Mouse (Mus musculus) CH12.LX (cell line): ENCODE measurements at regions not wholly inside any gene's neighbourhood (a gene's known extent, or its start where the extent isn't known, plus 50 kb on each side); places are given as distances from the start of the nearest gene placed in this dataset.
A peak's percentile ranks its signal among the peaks of the same experiment; 100 is the strongest.

Experiments
- DNase-seq: peaks from one replicate; pipeline ENCODE4 v3.0.0-alpha.2; 2013; ENCODE audit errors: extremely low read depth
- H3K27ac ChIP-seq: 2 replicates; pipeline ENCODE4 v1.5.1; 2012; ENCODE audit warnings: low read depth, mild to moderate bottlenecking, control low read depth, moderate library complexity; ENCODE audit not compliant: insufficient read depth
- H3K27me3 ChIP-seq: replicated peaks from 2 replicates; pipeline ENCODE3; 2012; ENCODE audit warnings: inconsistent platforms
- H3K36me3 ChIP-seq, 2 experiments: replicated peaks in 1 of 2; 2 replicates each; pipeline versions ENCODE3 to v1.6.1; 2012; ENCODE audit warnings: inconsistent platforms in 1 of 2, low read length in 1 of 2, mild to moderate bottlenecking in 1 of 2, mixed read lengths in 1 of 2, moderate library complexity in 1 of 2; ENCODE audit not compliant: control insufficient read depth in 1 of 2, insufficient read depth in 1 of 2
- H3K4me1 ChIP-seq, 2 experiments: 2 replicates each; pipeline ENCODE4 v1.6.1; 2012; ENCODE audit warnings: inconsistent platforms in 1 of 2, moderate library complexity in 1 of 2; ENCODE audit not compliant: insufficient read depth in 2 of 2, control insufficient read depth in 1 of 2
- H3K4me2 ChIP-seq: 2 replicates; pipeline ENCODE4 v1.6.1; 2012; ENCODE audit warnings: low read depth, mild to moderate bottlenecking, control low read depth; ENCODE audit not compliant: poor library complexity, insufficient read depth, severe bottlenecking
- H3K4me3 ChIP-seq, 3 experiments: fragments of 150-350 bp in 1 of 3; sonication (generic) in 1 of 3; replicated peaks in 1 of 3; 2 replicates each; pipeline versions ENCODE3 to v1.5.1; 2011 to 2012; ENCODE audit warnings: low read depth in 2 of 3, low read length in 2 of 3, mild to moderate bottlenecking in 2 of 3, moderate library complexity in 2 of 3, control low read depth in 1 of 3, improper control_type of control experiment in 1 of 3, inconsistent platforms in 1 of 3, mixed read lengths in 1 of 3; ENCODE audit not compliant: poor library complexity in 1 of 3
- H3K79me2 ChIP-seq: replicated peaks from 2 replicates; pipeline ENCODE4 v1.6.1; 2012; ENCODE audit warnings: mild to moderate bottlenecking, moderate library complexity; ENCODE audit not compliant: control insufficient read depth, poor library complexity, insufficient read depth, severe bottlenecking; ENCODE audit errors: extremely low read depth
- H3K9ac ChIP-seq: 2 replicates; pipeline ENCODE4 v1.6.1; 2012; ENCODE audit warnings: low read depth, mild to moderate bottlenecking, control low read depth, moderate library complexity; ENCODE audit not compliant: insufficient read depth
- H3K9me3 ChIP-seq: replicated peaks from 2 replicates; pipeline ENCODE3; 2012; ENCODE audit warnings: low read length, inconsistent platforms, mixed read lengths
- CHD2 ChIP-seq: IDR thresholded peaks from 2 replicates; pipeline ENCODE4 v1.6.1; 2011; ENCODE audit warnings: low read length, improper control_type of control experiment
- CTCF ChIP-seq, 2 experiments: IDR thresholded peaks in 1 of 2; conservative IDR thresholded peaks in 1 of 2; 2 replicates each; pipeline ENCODE4 v1.5.1; 2011 to 2012; ENCODE audit warnings: low read depth in 2 of 2, low read length in 2 of 2, improper control_type of control experiment in 1 of 2, inconsistent platforms in 1 of 2, mild to moderate bottlenecking in 1 of 2, moderate library complexity in 1 of 2
- EP300 ChIP-seq: IDR thresholded peaks from 2 replicates; pipeline ENCODE4 v1.6.1; 2011; ENCODE audit warnings: low read length, improper control_type of control experiment
- ETS1 ChIP-seq: conservative IDR thresholded peaks from 2 replicates; pipeline ENCODE4 v1.6.1; 2012; ENCODE audit warnings: low read depth, mild to moderate bottlenecking, inconsistent platforms, low read length, improper control_type of control experiment, moderate library complexity
- HCFC1 ChIP-seq: IDR thresholded peaks from 2 replicates; pipeline ENCODE4 v1.6.1; 2012; ENCODE audit warnings: low read depth, mild to moderate bottlenecking, inconsistent platforms, low read length, improper control_type of control experiment
- IRF4 ChIP-seq: IDR thresholded peaks from 2 replicates; pipeline ENCODE4 v1.6.1; 2014; ENCODE audit warnings: low read depth, mild to moderate bottlenecking, inconsistent platforms, low read length, improper control_type of control experiment
- JUND ChIP-seq: conservative IDR thresholded peaks from 2 replicates; pipeline ENCODE4 v1.6.1; 2011; ENCODE audit warnings: low read depth, low read length, improper control_type of control experiment
- KAT2A ChIP-seq: IDR thresholded peaks from 2 replicates; pipeline ENCODE4 v1.6.1; 2012; ENCODE audit warnings: low read length, improper control_type of control experiment, inconsistent platforms; ENCODE audit not compliant: insufficient replicate concordance
- MAX ChIP-seq: IDR thresholded peaks from 2 replicates; pipeline ENCODE4 v1.6.1; 2011; ENCODE audit warnings: low read length, improper control_type of control experiment
- MXI1 ChIP-seq: IDR thresholded peaks from 2 replicates; pipeline ENCODE4 v1.6.1; 2011; ENCODE audit warnings: mild to moderate bottlenecking, low read depth, low read length, improper control_type of control experiment
- NELFE ChIP-seq: IDR thresholded peaks from 2 replicates; pipeline ENCODE4 v1.6.1; 2011; ENCODE audit warnings: low read depth, low read length, improper control_type of control experiment
- POLR2AphosphoS2 ChIP-seq: IDR thresholded peaks from 2 replicates; pipeline ENCODE4 v1.6.1; 2011; ENCODE audit warnings: low read depth, low read length, improper control_type of control experiment
- RAD21 ChIP-seq: IDR thresholded peaks from 2 replicates; pipeline ENCODE4 v1.6.1; 2011; ENCODE audit warnings: low read depth, mild to moderate bottlenecking, low read length, improper control_type of control experiment, moderate library complexity
- RCOR1 ChIP-seq: conservative IDR thresholded peaks from 2 replicates; pipeline ENCODE4 v1.6.1; 2012; ENCODE audit warnings: low read depth, mild to moderate bottlenecking, inconsistent platforms, low read length, improper control_type of control experiment
- SIN3A ChIP-seq: IDR thresholded peaks from 2 replicates; pipeline ENCODE4 v1.6.1; 2012; ENCODE audit warnings: low read length, improper control_type of control experiment, inconsistent platforms
- SMC3 ChIP-seq: IDR thresholded peaks from 2 replicates; pipeline ENCODE4 v1.6.1; 2011; ENCODE audit warnings: low read depth, low read length, improper control_type of control experiment
- TBP ChIP-seq: conservative IDR thresholded peaks from 2 replicates; pipeline ENCODE4 v1.6.1; 2011; ENCODE audit warnings: low read depth, low read length, improper control_type of control experiment
- TCF12 ChIP-seq: IDR thresholded peaks from 2 replicates; pipeline ENCODE4 v1.6.1; 2014; ENCODE audit warnings: low read depth, mild to moderate bottlenecking, inconsistent platforms, low read length, improper control_type of control experiment
- UBTF ChIP-seq: IDR thresholded peaks from 2 replicates; pipeline ENCODE4 v1.6.1; 2012; ENCODE audit warnings: low read depth, mild to moderate bottlenecking, inconsistent platforms, low read length, improper control_type of control experiment, moderate library complexity
- USF1 ChIP-seq: IDR thresholded peaks from 2 replicates; pipeline ENCODE4 v1.6.1; 2014; ENCODE audit warnings: low read depth, mild to moderate bottlenecking, inconsistent platforms, low read length, improper control_type of control experiment
- USF2 ChIP-seq: conservative IDR thresholded peaks from 2 replicates; pipeline ENCODE4 v1.6.1; 2011; ENCODE audit warnings: low read depth, low read length, improper control_type of control experiment
- ZC3H11A ChIP-seq: IDR thresholded peaks from 2 replicates; pipeline ENCODE4 v1.6.1; 2012; ENCODE audit warnings: low read depth, mild to moderate bottlenecking, inconsistent platforms, low read length, improper control_type of control experiment
- ZKSCAN1 ChIP-seq: IDR thresholded peaks from 2 replicates; pipeline ENCODE4 v1.6.1; 2012; ENCODE audit warnings: low read depth, inconsistent platforms, low read length, improper control_type of control experiment, borderline replicate concordance
- ZMIZ1 ChIP-seq: IDR thresholded peaks from 2 replicates; pipeline ENCODE4 v1.6.1; 2012; ENCODE audit warnings: low read depth, mild to moderate bottlenecking, inconsistent platforms, low read length, improper control_type of control experiment
- dilution Hi-C: fragments of 300-500 bp; cut with MboI; formaldehyde crosslinking; loops from 2 replicates; pipeline ENCODE4 v1.14.3; 2020; ENCODE audit warnings: low sequenced_read_pairs; ENCODE audit not compliant: extremely low pct_unique_long_range_greater_than_20kb, extremely low pct_ligation_motif_present
- in situ Hi-C: fragments of 300-500 bp; cut with MboI; formaldehyde crosslinking; loops from 3 replicates; pipeline ENCODE4 v1.14.3; 2019; ENCODE audit warnings: low sequenced_read_pairs, low pct_ligation_motif_present, low pct_unique_long_range_greater_than_20kb, mixed read lengths

DNA sequence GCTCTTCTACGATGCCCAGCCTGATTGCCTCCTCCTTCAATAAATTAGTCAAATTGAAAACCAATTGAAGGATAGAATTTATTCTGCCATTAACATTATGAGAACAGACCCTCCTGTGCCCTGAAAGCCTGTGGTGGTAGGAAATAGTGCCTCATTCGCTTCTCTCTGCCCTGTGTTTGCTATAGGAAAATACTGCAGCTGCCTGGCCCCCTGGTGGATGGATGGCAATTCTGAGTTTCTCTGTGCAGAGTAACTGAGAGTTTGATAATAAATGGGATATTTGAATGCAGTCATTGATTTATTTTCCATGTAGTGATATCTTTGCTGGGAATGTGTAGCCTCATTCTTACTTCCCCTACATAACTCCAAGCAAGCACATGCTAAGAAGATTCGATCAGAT is 85.4 kb upstream of the Calcoco1 start:
- no peak overlapping the region for H3K27ac ChIP-seq
- no peaks in the 10 kb centered on the region for H3K79me2 ChIP-seq
- DNase-seq: peak; percentile 20
- H3K4me1 ChIP-seq: no peaks in the 10 kb centered on the region
- dilution Hi-C loops: no loop called here
- no peak overlapping the region for H3K4me2 ChIP-seq
- no peaks in the 10 kb centered on the region for H3K36me3 ChIP-seq
- no peaks in the 10 kb centered on the region for H3K9me3 ChIP-seq
- no peak for TF ChIP-seq MAX
- TF ChIP-seq TBP: no peak
- TF ChIP-seq RAD21: peak; percentile 19
- TF ChIP-seq KAT2A: no peak
- no peak for TF ChIP-seq UBTF
- TF ChIP-seq SMC3: peak; percentile 47
- no peak for TF ChIP-seq TCF12
- TF ChIP-seq POLR2AphosphoS2: no peak
- TF ChIP-seq CTCF (conservative IDR thresholded peaks at IDR 0.05 in 1 of 2, IDR thresholded peaks at IDR 0.05 in 1 of 2; ENCODE audit: low read depth in 2 of 2, low read length in 2 of 2): peak; percentile 52 to 62; a peak in 3 of 4 replicates
- TF ChIP-seq IRF4: no peak
- no peak for TF ChIP-seq EP300
- TF ChIP-seq JUND: no peak
- no peak overlapping the region for H3K9ac ChIP-seq
- in situ Hi-C loops: no loop called here
- H3K27me3 ChIP-seq: peaks cover 96% of the 10 kb centered on the region
- no peak overlapping the region for H3K4me3 ChIP-seq

- no peak for DNase-seq
- peaks cover 91% of the 10 kb centered on the region for H3K27me3 ChIP-seq
- H3K36me3 ChIP-seq: no peaks in the 10 kb centered on the region
- H3K79me2 ChIP-seq: no peaks in the 10 kb centered on the region
- no peak overlapping the region for H3K9ac ChIP-seq
- dilution Hi-C loops: no loop called here
- no peaks in the 10 kb centered on the region for H3K4me1 ChIP-seq
- no peak overlapping the region for H3K4me3 ChIP-seq
- H3K9me3 ChIP-seq: no peaks in the 10 kb centered on the region
- TF ChIP-seq IRF4 (no peak), MXI1 (no peak), USF1 (no peak), UBTF (no peak), SIN3A (no peak), CHD2 (no peak), ETS1 (no peak), SMC3 (no peak), ZC3H11A (no peak), HCFC1 (no peak), TCF12 (no peak), ZKSCAN1 (no peak), ZMIZ1 (no peak), USF2 (no peak), MAX (no peak), NELFE (no peak), RCOR1 (no peak)
- in situ Hi-C loops: no loop called here
- H3K27ac ChIP-seq: no peak overlapping the region
- no peak overlapping the region for H3K4me2 ChIP-seq
Measured at GRCm38 (mm10) chr15:102819181-102819580, 97.2 kb upstream of the Calcoco1 start.
